Mouse (Mus musculus): ENCODE results near the gene Scml4.

Gene Scml4

GRCm38 (mm10) chr10:42879269-42879681, 19.1 kb downstream of the Scml4 start:
- TF ChIP-seq GATA4 (IDR thresholded peaks at IDR 0.05; ENCODE audit: insufficient replicate concordance, low read length), result no peak

GRCm38 (mm10) chr10:42879682-42880081, 19.5 kb downstream of the Scml4 start:
- no peak for TF ChIP-seq GATA4 (IDR thresholded peaks at IDR 0.05; ENCODE audit: insufficient replicate concordance, low read length)

GRCm38 (mm10) chr10:42887040-42887439, 26.9 kb downstream of the Scml4 start:
- TF ChIP-seq GATA4 (IDR thresholded peaks at IDR 0.05; ENCODE audit: insufficient replicate concordance, low read length), result no peak

GRCm38 (mm10) chr10:42888241-42888640, 28.1 kb downstream of the Scml4 start:
- no peak for TF ChIP-seq GATA4 (IDR thresholded peaks at IDR 0.05; ENCODE audit: insufficient replicate concordance, low read length)

GRCm38 (mm10) chr10:42890365-42890764, 30.2 kb downstream of the Scml4 start:
- TF ChIP-seq GATA4 (IDR thresholded peaks at IDR 0.05; ENCODE audit: insufficient replicate concordance, low read length), result no peak

- TF ChIP-seq GATA4 (IDR thresholded peaks at IDR 0.05; ENCODE audit: insufficient replicate concordance, low read length), result no peak
Measured at GRCm38 (mm10) chr10:42892250-42892649, 32.1 kb downstream of the Scml4 start.

- TF ChIP-seq GATA4 (IDR thresholded peaks at IDR 0.05; ENCODE audit: insufficient replicate concordance, low read length), result no peak
Measured at GRCm38 (mm10) chr10:42892987-42893386, 32.8 kb downstream of the Scml4 start.

GRCm38 (mm10) chr10:42893857-42894256, 33.7 kb downstream of the Scml4 start:
- TF ChIP-seq GATA4 (IDR thresholded peaks at IDR 0.05; ENCODE audit: insufficient replicate concordance, low read length), result no peak

- TF ChIP-seq GATA4 (IDR thresholded peaks at IDR 0.05; ENCODE audit: insufficient replicate concordance, low read length), result no peak
Measured at GRCm38 (mm10) chr10:42894263-42894662, 34.1 kb downstream of the Scml4 start.

- no peak for TF ChIP-seq GATA4 (IDR thresholded peaks at IDR 0.05; ENCODE audit: insufficient replicate concordance, low read length)
Measured at GRCm38 (mm10) chr10:42894696-42895095, 34.5 kb downstream of the Scml4 start.

- TF ChIP-seq GATA4 (IDR thresholded peaks at IDR 0.05; ENCODE audit: insufficient replicate concordance, low read length), result no peak
Measured at GRCm38 (mm10) chr10:42896621-42897020, 36.5 kb downstream of the Scml4 start.

- no peak for TF ChIP-seq GATA4 (IDR thresholded peaks at IDR 0.05; ENCODE audit: insufficient replicate concordance, low read length)
Measured at GRCm38 (mm10) chr10:42897166-42897565, 37.0 kb downstream of the Scml4 start.

- no peak for TF ChIP-seq GATA4 (IDR thresholded peaks at IDR 0.05; ENCODE audit: insufficient replicate concordance, low read length)
Measured at GRCm38 (mm10) chr10:42897632-42898031, 37.5 kb downstream of the Scml4 start.

- no peak for TF ChIP-seq GATA4 (IDR thresholded peaks at IDR 0.05; ENCODE audit: insufficient replicate concordance, low read length)
Measured at GRCm38 (mm10) chr10:42901361-42901760, 41.2 kb downstream of the Scml4 start.

- no peak for TF ChIP-seq GATA4 (IDR thresholded peaks at IDR 0.05; ENCODE audit: insufficient replicate concordance, low read length)
Measured at GRCm38 (mm10) chr10:42903054-42903453, 42.9 kb downstream of the Scml4 start.

GRCm38 (mm10) chr10:42908562-42908961, 48.4 kb downstream of the Scml4 start:
- no peak for TF ChIP-seq GATA4 (IDR thresholded peaks at IDR 0.05; ENCODE audit: insufficient replicate concordance, low read length)

- no peak for TF ChIP-seq GATA4 (IDR thresholded peaks at IDR 0.05; ENCODE audit: insufficient replicate concordance, low read length)
Measured at GRCm38 (mm10) chr10:42910567-42910966, 50.4 kb downstream of the Scml4 start.

- no peak for TF ChIP-seq GATA4 (IDR thresholded peaks at IDR 0.05; ENCODE audit: insufficient replicate concordance, low read length)
Measured at GRCm38 (mm10) chr10:42912056-42912455, 51.9 kb downstream of the Scml4 start.

Data from liver, adult (tissue).